Mouse (Mus musculus) frontal cortex, postnatal 10 days (tissue): ENCODE results near the gene Cldn24.
"Not testable (repeated sequence)": the region's sequence is repeated elsewhere in the genome, so short reads cannot be mapped to it uniquely, and the experiment has no call there.

ENCODE experiments used
- DNase-seq, 2 experiments: peaks; one replicate each; pipeline ENCODE4 v3.0.0; 2022; ENCODE audit warnings: low spot score in 2 of 2, mixed read lengths in 1 of 2

Cldn24 gene

DNA sequence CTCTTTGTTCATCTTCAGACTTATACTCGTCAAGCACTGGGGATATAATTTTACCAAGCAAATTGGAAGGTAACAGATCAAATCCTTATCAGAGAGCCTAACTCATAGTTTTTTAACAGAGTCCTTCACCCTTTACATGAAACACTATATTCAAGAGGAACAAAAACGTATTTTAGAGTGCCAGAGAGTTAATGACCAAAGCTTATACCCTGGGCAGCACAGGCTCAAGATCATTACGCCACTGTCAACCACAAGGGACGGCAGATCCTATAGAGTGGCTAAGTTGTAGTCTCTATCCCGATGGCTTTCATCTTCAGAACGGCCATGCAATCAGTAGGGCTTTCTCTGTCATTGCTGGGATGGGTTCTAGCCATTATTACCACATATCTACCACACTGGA lies at the start of gene Cldn24:
Gene Cldn24 (plus strand): TSS at position 301 of the 400 bp plus-strand sequence.
- DNase-seq = no peak

DNA sequence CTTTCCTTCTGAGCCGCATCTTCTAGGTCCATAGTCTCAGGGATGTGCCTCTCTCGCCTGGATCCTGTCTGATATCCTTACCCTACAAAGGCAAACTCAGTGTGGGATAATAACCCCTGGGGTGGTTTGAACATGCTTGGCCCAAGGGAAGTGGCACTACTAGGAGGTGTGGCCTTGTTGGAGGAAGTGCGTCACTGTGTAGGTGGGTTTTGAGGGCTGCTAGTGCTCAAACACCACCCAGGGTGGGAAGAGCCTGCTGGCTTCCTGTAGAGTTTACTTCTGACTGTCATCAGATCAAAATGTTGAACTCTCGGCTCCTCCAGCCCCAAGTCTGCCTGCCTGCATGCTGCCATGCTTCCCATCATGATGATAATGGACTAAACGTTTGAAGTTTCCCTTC lies 49.0 kb upstream of the Cldn24 start:
- DNase-seq = no peak

GRCm38 (mm10) chr8:47777415-47777814 lies 44.5 kb upstream of the Cldn24 start:
- DNase-seq = no peak

GRCm38 (mm10) chr8:47779589-47779988 lies 42.4 kb upstream of the Cldn24 start:
- no peak for DNase-seq

- no peak for DNase-seq
Measured at GRCm38 (mm10) chr8:47781881-47782280, 40.1 kb upstream of the Cldn24 start.

GRCm38 (mm10) chr8:47783544-47783943 lies 38.4 kb upstream of the Cldn24 start:
- DNase-seq = no peak

DNA sequence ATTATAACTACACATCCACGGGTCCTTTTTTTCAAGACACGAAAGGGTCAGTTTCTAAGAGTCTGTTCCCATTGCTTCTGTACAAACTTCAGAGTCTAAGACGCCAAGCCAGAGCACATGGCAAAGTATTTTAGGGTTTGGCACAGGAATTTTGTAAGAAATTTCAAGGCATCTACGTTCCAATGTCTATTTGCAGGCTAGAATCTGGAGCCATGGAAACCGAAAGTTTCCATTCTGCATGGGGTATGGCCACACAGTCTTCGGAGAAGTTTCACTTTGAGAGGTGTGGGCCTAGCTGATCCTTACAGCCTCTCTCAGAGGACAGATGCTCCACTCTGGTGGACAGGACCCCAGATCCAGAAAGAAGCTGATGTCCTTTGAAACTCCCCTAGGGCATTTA lies 38.0 kb upstream of the Cldn24 start:
- DNase-seq = no peak

- no peak for DNase-seq
Measured at GRCm38 (mm10) chr8:47784436-47784835, 37.5 kb upstream of the Cldn24 start.

GRCm38 (mm10) chr8:47786323-47786722 lies 35.6 kb upstream of the Cldn24 start:
- no peak for DNase-seq

DNA sequence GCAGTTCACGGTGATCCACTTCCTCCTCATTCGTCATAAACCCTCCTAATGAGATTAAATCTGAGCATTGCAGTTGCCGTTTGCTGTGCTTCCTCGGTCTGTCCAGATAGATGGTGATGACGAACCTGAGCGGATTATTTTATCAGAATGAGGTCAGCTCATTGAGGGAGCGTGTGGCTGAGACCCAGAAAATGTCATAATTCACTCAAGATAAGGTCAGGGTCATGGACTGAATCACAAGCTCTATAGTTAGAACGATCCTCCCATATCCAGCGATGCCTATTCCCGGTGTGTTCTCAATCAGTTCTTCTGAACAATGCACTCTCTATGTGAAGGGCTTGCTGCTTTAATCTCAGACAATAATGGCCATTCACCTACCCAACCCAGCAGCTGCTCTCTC lies 34.2 kb upstream of the Cldn24 start:
- no peak for DNase-seq

- no peak for DNase-seq
Measured at GRCm38 (mm10) chr8:47791986-47792385, 30.0 kb upstream of the Cldn24 start.

DNA sequence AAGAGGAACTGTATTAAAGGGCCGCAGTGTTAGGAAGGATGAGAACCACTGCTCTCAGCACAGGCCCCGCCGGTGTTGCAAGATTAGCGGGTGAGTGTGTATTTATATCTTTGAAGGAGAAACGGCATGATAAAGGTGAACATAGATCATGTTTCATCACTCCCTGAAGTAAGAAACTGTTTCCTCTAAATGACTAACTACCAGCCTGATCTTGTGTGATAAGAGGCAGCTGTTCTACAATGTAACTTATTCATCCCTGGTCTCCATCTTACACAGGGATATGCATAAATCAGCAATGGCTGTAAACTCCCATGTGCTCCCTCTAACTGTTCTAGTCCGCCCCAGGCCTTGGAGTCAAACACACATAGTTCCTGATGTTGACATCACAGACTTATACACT lies 22.5 kb upstream of the Cldn24 start:
- no peak for DNase-seq

DNA sequence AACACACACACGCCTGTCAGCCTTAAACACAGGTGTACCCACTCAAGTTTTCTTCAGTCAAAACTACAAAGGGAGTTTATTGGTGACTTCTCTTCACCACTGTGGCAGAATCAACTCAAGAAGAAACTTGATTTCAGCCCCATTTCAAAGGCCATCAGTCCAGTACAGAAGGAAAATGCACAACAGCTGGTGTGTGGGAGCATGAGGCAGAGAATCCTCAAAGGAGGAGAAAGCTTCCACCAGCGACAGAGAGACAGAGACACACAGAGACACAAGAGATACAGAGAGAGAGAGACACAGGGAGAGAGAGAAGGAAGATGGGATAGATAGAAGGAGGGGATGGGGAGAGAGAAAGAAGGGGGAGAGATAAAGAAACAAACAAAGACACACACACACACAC lies 19.6 kb upstream of the Cldn24 start:
- no peak for DNase-seq

DNA sequence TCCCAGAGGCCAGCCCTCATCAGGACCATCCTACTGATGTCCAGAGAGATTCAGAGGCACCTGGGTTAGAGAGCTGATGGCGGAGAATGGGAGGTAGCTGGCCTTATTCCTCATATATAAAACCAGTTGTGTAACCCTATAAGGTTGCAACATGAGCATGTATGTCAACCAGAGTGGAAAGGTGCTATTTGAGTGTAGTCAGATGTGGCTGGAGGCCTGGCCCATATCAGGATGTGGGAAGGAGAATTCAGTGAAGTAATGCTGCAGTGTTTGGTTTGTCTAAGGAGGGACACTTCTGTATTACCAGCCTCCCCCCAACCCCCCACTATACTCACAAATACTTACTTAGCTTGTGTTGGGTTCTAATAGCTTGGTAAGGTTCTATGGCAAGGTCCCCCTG lies 17.7 kb upstream of the Cldn24 start:
- DNase-seq = no peak

- no peak for DNase-seq
Measured at GRCm38 (mm10) chr8:47809970-47810665, 11.8 kb upstream of the Cldn24 start.

DNA sequence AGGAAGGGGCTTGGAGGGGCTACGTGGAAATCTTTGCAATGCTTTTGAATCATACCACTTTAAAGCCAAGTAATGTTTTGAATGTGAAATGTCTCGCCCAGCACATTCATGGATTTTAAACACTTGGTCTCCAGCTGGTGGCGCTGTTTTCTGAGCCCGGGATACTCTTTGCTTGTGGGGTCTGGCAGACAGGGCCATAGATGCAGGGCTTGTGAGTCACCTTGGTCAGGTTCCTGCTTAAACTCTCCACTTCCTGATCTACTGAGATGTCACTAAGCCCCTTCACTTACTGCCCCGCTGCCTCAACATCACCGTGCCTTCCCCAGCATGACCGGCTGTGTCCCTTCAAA lies 11.3 kb upstream of the Cldn24 start:
- no peak for DNase-seq

GRCm38 (mm10) chr8:47811221-47811620 lies 10.7 kb upstream of the Cldn24 start:
- no peak for DNase-seq

- DNase-seq = no peak
Measured at GRCm38 (mm10) chr8:47819034-47819433, 2.9 kb upstream of the Cldn24 start.

DNA sequence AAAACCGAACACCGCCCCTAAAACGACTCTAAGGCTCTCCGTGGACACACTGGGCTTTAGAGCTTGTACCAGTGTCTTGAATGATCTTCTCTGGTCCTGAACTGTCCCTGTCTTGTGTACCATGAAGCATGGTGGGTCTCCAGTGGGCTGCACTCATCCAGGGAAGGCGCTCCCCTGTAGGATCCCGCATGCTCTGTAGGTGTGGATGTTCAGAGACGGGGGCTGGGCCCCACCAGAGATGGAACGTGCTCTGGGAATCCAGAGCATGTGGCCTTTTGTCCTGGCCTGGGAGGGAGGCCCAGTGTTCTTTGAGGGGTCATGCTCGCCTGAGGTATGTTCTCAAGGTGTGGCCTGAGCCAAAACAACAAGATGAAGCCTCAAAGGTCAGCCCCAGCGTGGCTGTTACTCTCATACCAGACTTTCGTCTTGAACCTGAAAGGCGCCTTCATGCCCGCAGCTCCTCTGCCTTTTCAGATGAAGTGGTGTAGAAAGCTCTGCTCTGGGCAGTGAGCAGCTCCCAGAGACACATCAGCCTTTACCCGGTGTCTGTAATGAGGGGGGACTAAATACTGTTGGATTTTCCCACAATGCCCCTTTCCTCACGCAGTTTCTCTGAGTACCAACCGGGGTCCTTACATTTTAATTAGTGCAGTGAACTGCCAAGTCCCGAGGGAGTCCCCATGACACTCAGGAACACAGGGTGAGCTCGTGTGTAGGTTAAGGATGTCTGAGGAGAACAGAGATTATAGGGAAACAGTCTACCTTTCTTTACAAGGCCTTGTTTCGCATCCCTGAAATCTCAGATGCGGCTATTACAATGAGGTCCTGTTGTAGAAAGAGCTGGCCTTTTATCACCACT lies 800 bp upstream of the Cldn24 start:
- no peak for DNase-seq

DNA sequence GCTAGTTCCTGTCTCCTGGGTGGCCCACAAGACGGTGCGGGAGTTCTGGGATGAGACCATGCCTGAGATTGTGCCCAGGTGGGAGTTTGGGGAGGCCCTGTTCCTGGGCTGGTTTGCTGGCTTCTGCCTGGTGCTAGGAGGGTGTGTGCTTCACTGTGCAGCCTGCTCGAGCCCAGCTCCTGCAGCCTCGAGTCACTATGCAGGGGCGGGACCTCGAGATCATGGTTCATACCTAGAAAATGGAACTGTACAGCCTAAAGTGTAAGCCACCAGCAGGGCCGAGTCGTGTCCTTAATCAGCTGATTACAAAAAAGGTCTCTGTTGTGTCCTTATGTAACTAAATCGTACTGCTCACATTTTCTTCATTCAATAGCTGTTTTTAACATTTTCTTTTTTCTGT lies 598 bp downstream of the Cldn24 start:
- not testable (repeated sequence) for DNase-seq

DNA sequence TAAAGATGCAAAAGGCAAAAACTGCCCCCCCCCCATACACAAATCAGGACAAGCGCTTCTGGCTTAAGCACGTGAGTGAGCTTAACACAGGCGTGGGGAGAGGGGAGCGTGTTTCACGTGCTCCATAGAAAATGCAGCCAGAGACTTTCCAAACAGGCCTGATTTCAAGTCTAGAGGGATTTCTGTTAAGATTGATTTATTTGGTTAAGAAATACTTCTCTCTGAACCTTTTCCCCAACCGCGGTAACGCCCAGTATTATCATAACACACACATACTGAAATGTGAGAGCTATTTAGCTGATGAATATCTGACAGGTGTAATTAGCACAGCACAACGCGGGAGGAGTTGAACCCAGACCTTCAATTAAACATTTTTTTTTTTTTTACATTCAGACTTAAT lies 1.8 kb downstream of the Cldn24 start:
- no peak for DNase-seq

DNA sequence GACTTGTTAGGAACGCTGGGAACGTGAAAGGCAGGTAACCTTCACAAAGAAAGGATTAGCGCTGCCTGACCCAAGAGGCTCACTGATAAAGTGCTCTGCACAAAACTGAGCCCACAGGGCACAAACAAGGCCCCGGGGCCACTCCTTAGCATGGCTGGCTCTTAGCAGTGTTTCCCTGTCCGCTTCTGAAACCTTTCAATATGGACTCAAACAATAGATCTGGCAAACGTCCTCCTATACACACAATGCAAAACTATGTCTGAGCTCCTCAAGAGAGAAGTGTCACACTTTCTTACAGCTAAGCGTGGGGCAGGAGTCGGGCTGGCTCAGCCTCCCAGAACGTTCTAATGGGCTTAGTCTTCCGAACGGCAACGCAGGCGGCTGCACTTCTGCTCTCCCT lies 2.2 kb downstream of the Cldn24 start, which contains the start of gene Cldn22:
Gene Cldn22 (plus strand): TSS at position 301 of the 400 bp plus-strand sequence.
- DNase-seq = no peak

DNA sequence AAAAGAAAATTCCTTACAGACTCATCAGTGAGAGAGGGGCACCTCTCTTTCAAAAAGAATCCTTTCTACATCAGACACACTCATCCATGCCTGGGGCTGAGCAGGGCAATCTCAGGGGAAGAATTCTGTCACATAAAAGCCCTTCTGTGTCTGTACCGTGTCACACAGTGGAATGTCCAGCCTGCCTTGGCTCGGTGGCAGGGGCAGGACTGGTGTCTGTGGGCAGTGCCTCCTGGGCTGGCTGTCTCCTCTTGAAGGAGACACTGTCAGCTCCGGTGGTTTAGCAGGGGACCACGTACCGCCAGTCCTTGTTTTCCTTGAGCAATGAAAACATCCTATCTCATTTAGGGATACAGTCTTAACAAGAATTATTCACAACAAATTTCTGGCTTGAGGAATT lies 3.7 kb downstream of the Cldn24 start:
- no peak for DNase-seq
